Mouse (Mus musculus): ENCODE measurements around the gene Pgam2. TPM values are rescaled to one million over a fixed set of nuclear protein-coding genes. Genes with fewer than 3 reads are reported as not detected.

Gene Pgam2
- polyA plus RNA-seq (2012; ENCODE audit: low replicate concordance), result 0.44 TPM in 1 of 2 replicates, not detected in the other

DNA sequence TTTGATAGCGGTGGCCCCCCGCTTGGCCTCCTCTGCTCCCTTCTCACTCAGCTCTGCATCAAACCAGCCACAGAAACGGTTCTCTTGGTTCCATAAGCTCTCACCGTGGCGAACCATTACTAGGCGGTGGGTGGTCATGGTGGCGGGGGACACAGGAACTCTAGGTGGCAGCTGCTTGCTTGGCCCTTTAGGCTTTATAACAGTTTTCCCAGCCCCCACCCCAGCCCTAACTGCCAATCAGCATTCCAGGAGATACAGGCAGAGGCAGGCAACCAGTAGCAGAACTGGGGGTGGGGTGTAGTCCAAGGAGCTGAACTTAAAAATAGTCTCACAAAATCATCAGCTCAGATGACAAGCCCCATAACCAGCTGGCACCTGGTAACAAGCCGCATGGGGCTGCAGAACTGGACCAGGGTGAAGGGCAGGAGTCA, at the start of gene Pgam2:
Gene Pgam2, minus strand, starts transcription at position 183 of the 431 bp plus-strand sequence.

DNA sequence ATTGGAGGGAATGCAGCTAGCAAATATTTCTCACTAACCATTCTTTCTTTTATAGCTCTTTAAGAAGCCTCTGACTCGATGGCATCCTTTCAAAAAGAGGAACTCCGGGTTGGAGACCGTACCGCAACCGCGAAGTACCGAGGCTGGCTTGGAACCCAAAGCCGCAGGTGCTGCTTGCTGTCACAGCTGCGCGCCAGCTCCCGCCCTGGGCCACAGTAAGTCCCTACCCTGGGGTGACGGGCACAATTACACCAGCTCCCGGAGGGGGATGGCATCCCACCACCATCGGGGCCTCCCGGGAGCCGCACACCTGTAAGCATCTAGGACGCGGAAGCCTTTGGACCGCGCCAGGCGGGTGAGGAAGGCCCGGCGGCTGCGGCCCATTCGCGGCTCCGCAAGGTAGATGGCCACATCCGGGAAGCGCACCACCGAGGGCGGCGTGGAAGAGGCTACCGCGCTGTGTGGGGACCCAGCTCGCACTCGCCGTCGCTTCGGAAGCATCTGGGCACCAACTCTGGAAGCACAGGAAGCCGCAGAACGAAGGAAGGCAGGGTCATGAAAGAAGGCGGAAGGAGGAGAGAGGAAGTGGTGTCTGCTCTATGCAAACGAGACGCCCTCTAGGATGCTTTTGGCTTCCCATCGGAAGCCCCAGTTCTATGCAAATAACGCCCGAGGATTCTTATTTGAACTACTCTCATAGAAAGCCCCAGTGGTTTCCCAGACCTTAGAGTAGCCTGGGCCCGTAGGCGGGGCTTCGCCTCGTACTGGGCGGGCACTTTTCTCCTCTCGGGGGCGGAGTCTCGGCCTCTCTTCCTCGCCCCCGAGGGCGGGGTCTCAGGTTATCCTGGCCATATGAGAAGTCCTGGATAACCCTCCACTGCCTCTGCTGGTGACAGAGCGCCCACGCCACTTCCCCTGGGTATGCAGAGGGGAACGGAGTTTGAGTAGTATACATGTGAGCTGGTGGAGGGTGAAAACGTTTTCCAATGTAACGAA, 34.0 kb upstream of the Pgam2 start, which contains the start of gene Polm:
Gene Polm, minus strand, starts transcription at position 766 of the 996 bp plus-strand sequence.

DNA sequence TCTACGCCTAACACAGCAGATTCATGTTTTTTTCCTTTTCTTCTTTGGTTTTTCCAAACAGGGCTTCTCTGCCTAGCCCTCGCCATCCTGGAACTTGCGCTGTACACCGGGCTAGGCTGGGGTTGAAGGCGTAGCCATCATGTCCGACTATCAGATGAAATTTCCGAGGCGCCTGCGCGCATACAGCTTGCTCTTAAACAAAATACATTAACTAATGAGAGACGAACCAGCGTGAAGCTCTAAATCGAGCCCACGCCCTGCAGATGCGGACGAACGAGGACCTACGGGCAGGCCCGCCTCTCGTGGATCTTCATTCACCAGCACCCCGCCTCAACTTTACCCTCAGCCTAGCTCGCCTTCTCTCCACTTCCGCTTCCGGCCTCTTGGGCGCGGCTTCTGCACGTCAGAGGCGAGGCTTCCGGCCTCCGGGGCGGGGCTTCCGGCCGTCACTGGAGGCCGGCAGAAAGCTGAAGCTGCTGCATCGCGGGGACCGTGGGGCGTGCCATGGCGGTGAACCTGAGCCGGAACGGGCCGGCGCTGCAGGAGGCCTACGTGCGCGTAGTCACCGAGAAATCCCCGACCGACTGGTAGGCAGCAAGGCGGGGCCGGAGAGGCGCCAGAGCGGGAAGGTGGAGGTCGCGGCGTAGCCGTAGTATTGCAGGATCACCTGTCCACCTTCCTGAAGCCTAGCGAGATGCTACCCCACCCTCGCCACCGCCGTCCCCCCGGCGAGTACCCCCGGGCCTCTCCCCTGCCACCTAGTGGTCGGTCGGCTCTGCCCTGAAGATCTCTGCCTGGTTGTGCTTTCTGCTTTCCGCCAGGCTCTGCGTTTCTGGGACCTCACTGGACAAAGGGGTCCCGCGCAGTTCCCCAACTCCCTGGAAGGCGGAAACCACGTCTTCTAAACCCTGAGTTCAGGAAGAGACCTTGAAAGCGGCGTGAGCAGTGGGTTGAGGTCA, 15.2 kb downstream of the Pgam2 start, which contains the start of gene Dbnl:
Gene Dbnl, plus strand, starts transcription at position 433 of the 959 bp plus-strand sequence.

DNA sequence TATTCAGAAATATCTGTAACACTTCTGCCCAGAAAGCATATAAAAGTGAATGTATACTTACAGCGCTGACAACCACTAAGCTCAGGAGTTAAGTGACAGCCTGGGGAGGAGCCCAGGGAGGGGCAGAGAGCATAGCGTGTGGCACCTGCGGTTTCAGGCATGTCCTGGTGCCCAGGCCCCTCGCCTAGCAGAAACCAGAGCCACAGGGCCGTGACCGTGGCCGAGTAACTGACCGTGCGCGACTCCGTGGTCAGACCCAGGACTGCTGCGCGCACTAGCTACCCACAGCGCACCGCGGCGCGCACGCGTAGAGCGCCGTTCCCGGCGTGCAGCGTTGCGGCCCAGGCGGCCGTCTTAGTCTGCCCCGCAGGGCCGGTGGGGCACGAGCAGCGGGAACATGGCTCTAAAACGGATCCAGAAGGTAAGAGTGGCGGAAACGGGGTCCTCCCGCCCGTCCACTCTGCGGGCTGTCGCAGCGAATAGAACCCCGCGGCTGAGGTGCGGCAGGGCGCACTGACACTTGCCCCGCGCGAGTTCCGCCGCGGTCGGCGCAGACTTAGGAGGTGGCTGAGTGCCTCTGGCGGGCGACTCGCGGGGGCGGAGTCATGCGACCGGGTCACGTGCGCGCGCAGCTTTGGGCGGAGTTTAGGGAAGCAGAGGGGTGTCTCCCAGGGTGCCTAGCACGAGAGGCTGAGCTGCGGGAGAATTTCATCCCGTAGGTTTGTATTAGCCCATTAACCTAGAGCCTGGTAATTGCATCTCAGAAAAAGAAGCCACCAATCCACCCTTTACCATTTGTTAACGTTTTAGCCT, 41.5 kb downstream of the Pgam2 start, which contains the start of gene Urgcp:
Gene Urgcp, minus strand, starts transcription at position 557 of the 813 bp plus-strand sequence.

Other genes with a start within 250 kb of the Pgam2 start
- gene Ankrd36, start 234.0 kb downstream of the Pgam2 start, polyA plus RNA-seq (2012; ENCODE audit: low replicate concordance), result not detected in 2 replicates
- 89.1 and 159 TPM in 2 replicates for gene Mrps24, start 88.1 kb downstream of the Pgam2 start, polyA plus RNA-seq (2012; ENCODE audit: low replicate concordance)
- gene Urgcp, start 41.4 kb downstream of the Pgam2 start, polyA plus RNA-seq (2012; ENCODE audit: low replicate concordance), result 9.2 and 10.9 TPM in 2 replicates
- 195 and 215 TPM in 2 replicates for gene Dbnl, start 15.2 kb downstream of the Pgam2 start, polyA plus RNA-seq (2012; ENCODE audit: low replicate concordance)
- gene Polm, start 34.3 kb upstream of the Pgam2 start, polyA plus RNA-seq (2012; ENCODE audit: low replicate concordance), result 50.1 and 80.9 TPM in 2 replicates
- gene Aebp1, start 58.2 kb upstream of the Pgam2 start, polyA plus RNA-seq (2012; ENCODE audit: low replicate concordance), result 0.48 and 0.84 TPM in 2 replicates
- gene Pold2, start 74.6 kb upstream of the Pgam2 start, polyA plus RNA-seq (2012; ENCODE audit: low replicate concordance), result 215 and 262 TPM in 2 replicates
- not detected in 2 replicates for gene Myl7, start 95.0 kb upstream of the Pgam2 start, polyA plus RNA-seq (2012; ENCODE audit: low replicate concordance)
- not detected in 2 replicates for gene Gck, start 146.3 kb upstream of the Pgam2 start, polyA plus RNA-seq (2012; ENCODE audit: low replicate concordance)
- 9.0 and 10.0 TPM in 2 replicates for gene Ykt6, start 152.0 kb upstream of the Pgam2 start, polyA plus RNA-seq (2012; ENCODE audit: low replicate concordance)

Measured in hematopoietic multipotent progenitor cell, adult 10-12 weeks (in vitro differentiated cells).